In the genomic region with DNA sequence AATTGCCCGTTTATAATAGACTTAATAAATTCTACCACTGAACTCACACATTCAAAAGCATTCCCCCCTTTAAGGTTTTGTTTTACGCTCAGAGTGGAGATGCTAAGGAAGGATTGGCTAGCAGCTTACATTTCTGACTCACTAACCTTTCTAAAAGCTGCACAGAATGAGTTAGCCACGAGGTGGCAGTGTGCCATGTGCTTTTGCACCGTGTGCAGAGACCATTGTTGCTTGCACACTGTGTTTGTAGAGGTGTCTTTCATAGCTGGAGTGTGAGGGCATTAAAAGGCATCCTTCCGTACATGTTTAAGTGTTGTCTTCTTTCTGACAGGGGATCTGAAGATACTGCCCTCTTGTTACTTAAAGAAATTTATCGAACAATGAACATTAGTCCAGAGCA, we compare ENCODE assay signal across 8 mouse cellular contexts. TPM values are rescaled to one million over a fixed set of nuclear protein-coding genes. Genes with fewer than 3 reads are reported as not detected.
DNase-seq lines count a peak whose midpoint lies in the region; ATAC-seq lines count a peak whose summit lies in the region.

No protein-coding gene starts in this region.

- no peak overlapping the region for H3K9ac ChIP-seq in limb, embryonic 11.5 days (ENCODE audit: low read length)

- peaks cover 11% of the 10 kb centered on the region; the same call in 1 of the 2 replicates for H3K36me3 ChIP-seq in limb, embryonic 11.5 days (ENCODE audit: control insufficient read depth, insufficient read depth, low read length)

- no peak overlapping the region for H3K4me3 ChIP-seq in limb, embryonic 11.5 days (ENCODE audit: low read depth, low read length)

- no peaks in the 10 kb centered on the region for H3K27me3 ChIP-seq in limb, embryonic 11.5 days (ENCODE audit: control insufficient read depth, insufficient read depth, low read length)

- no peaks in the 10 kb centered on the region for H3K4me1 ChIP-seq in limb, embryonic 11.5 days (ENCODE audit: control insufficient read depth, insufficient read depth, low read length)

- WGBS in limb, embryonic 11.5 days: 58% methylated on average over 6 of the region's 6 CpGs

- no peak overlapping the region for H3K4me2 ChIP-seq in limb, embryonic 11.5 days (ENCODE audit: low read depth, severe bottlenecking)

- H3K9me3 ChIP-seq in limb, embryonic 11.5 days (ENCODE audit: control insufficient read depth, low read length): no peaks in the 10 kb centered on the region

- peak; percentile 26 for DNase-seq in urinary bladder, postnatal 25 days (ENCODE audit: low spot score)
- DNase-seq in urinary bladder, adult 2 months (ENCODE audit: low spot score): no peak
- peak; percentile 90 for DNase-seq in brain, adult 2 months (ENCODE audit: low read depth, low spot score)
- DNase-seq in limb, embryonic 11.5 days (ENCODE audit: low spot score): peak; percentile 74
- DNase-seq in neural tube, embryonic 10.5 days (ENCODE audit: extremely low spot score, low spot score): peak; percentile 52
- no peak for DNase-seq in gastrocnemius, adult 8-10 months (ENCODE audit: low spot score in 2 of 2)

- 0 out of 2 replicates have a peak, but pooled peaks have one; percentile 49 for ATAC-seq in erythroid progenitor cell, adult 5-6 weeks (replicated peaks; ENCODE audit: low FRiP score, poor library complexity, severe bottlenecking)
- peak; percentile 43 for ATAC-seq in inflammation-experienced regulatory T-cells, adult 6 months
- ATAC-seq in limb, embryonic 11.5 days (ENCODE audit: insufficient number of reproducible peaks, low FRiP score, low TSS enrichment, low read depth): no peak

- H3K27ac ChIP-seq in limb, embryonic 11.5 days (replicated peaks; ENCODE audit: low read depth, low read length): no peak overlapping the region

RNA-seq across cellular contexts. Expression of gene Sec23ip, which starts 34.6 kb away (rescaled TPM):
- polyA plus RNA-seq in urinary bladder, adult 2 months (2012; rRNA removed): 17.8 and 19.7 TPM in 2 replicates
- 15.5 and 38.6 TPM in 2 replicates for total RNA-seq in erythroid progenitor cell, adult 5-6 weeks (2015; ENCODE audit: low replicate concordance)
- 23.8 and 26.3 TPM in 2 replicates for total RNA-seq in erythroid progenitor cell, adult 5-6 weeks (2017; ENCODE audit: low replicate concordance)
- polyA plus RNA-seq in inflammation-experienced regulatory T-cells, adult 6 months (2017; shearing (Covaris generic)): 10 to 100 TPM; 27.1 to 41.8 (median 35.0) TPM
- 36.6 and 41.8 TPM in 2 replicates for polyA plus RNA-seq in limb, embryonic 11.5 days (2014; fragmentation: Nextera tagmentation; extraction: Ambion mirVana)
- 10 to 100 TPM; 17.2 to 20.0 (median 17.8) TPM for total RNA-seq in gastrocnemius, adult 8-10 months (2022)

RNA-seq across cellular contexts. Expression of gene Mcmbp, which starts 39.0 kb away (rescaled TPM):
- polyA plus RNA-seq in urinary bladder, adult 2 months (2012; rRNA removed): 22.0 and 26.0 TPM in 2 replicates
- 23.8 and 50.7 TPM in 2 replicates for total RNA-seq in erythroid progenitor cell, adult 5-6 weeks (2015; ENCODE audit: low replicate concordance)
- total RNA-seq in erythroid progenitor cell, adult 5-6 weeks (2017; ENCODE audit: low replicate concordance): 11.9 and 15.3 TPM in 2 replicates
- polyA plus RNA-seq in inflammation-experienced regulatory T-cells, adult 6 months (2017; shearing (Covaris generic)): 10 to 100 TPM; 62.1 to 92.0 (median 65.6) TPM
- polyA plus RNA-seq in limb, embryonic 11.5 days (2014; fragmentation: Nextera tagmentation; extraction: Ambion mirVana): 82.6 and 90.3 TPM in 2 replicates
- total RNA-seq in gastrocnemius, adult 8-10 months (2022): 10 to 100 TPM; 14.2 to 16.2 (median 15.8) TPM

Comparison
In these comparisons a context has a peak if more than half of its experiments do, and no peak if none do; other contexts are left out.
1. DNase-seq: peak in urinary bladder, postnatal 25 days (single experiment), brain, adult 2 months (single experiment), limb, embryonic 11.5 days (single experiment) and neural tube, embryonic 10.5 days (single experiment); none in urinary bladder, adult 2 months (single experiment) and gastrocnemius, adult 8-10 months (0 of 2).